Mouse (Mus musculus): ENCODE data around the gene Mpz.

- TF ChIP-seq CTCF (IDR thresholded peaks at IDR 0.05; ENCODE audit: low read depth, low read length) (peak; percentile 90), POLR2A (IDR thresholded peaks at IDR 0.05; ENCODE audit: insufficient read depth, low read length) (no peak), EP300 (IDR thresholded peaks at IDR 0.05; ENCODE audit: insufficient read depth, low read depth, low read length) (no peak)
These were observed 39.3 kb upstream of the Mpz start for GRCm38 (mm10) chr1:171111020-171111780.

All from ES-Bruce4 (cell line).